Mouse (Mus musculus): ENCODE measurements around the gene Ifnar1. TPM values are rescaled to one million over a fixed set of nuclear protein-coding genes. Genes with fewer than 3 reads are reported as not detected.

Gene Ifnar1
- polyA plus RNA-seq, 1 experiment from 2014 or later: 19.2 TPM

GRCm38 (mm10) chr16:91513099-91513498, 28.1 kb downstream of the Ifnar1 start:
- H3K36me3 ChIP-seq (ENCODE audit: control insufficient read depth, insufficient read depth, low read length): no peaks in the 10 kb centered on the region
- WGBS: 89% methylated on average over 6 of the region's 6 CpGs
- H3K9me3 ChIP-seq (ENCODE audit: control insufficient read depth, low read length): no peaks in the 10 kb centered on the region
- H3K4me1 ChIP-seq (replicated peaks; ENCODE audit: control insufficient read depth, insufficient read depth): no peaks in the 10 kb centered on the region
- DNase-seq (ENCODE audit: low spot score) (no peak), ATAC-seq (ENCODE audit: low FRiP score, low TSS enrichment) (no peak)
- H3K4me2 ChIP-seq (replicated peaks; ENCODE audit: low read depth): no peak overlapping the region
- H3K27ac ChIP-seq (replicated peaks): no peak overlapping the region
- H3K9ac ChIP-seq (ENCODE audit: low read length): no peak overlapping the region
- no peak for TF ChIP-seq CTCF (IDR thresholded peaks at IDR 0.05; ENCODE audit: low read depth)
- TF ChIP-seq EP300 (optimal IDR thresholded peaks at IDR 0.05): no peak
- H3K4me3 ChIP-seq (ENCODE audit: low read depth, low read length): no peak overlapping the region
- H3K27me3 ChIP-seq (ENCODE audit: control insufficient read depth, insufficient read depth, low read length): no peaks in the 10 kb centered on the region

DNA sequence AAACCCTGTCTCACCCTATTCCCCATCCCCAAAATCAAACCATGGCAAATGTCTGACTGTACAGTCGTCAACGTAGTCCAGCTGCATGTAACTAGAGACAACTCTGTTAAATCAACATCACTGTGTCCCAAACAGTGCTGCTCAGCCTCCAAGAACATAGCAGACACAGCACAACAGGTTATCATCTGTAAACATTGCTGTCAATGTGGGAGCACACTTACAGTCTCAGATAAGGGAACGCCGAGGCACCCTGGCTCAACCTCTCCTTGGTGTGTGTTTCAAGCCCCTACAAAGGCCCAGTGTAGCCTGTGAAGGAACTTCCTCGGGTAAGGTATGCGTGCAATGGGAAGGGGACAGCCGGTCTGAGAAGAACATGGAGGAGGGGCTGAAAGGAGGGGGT, 32.0 kb downstream of the Ifnar1 start:
- Histone ChIP-seq H3K9ac (ENCODE audit: low read length) (no peak overlapping the region), H3K27ac (replicated peaks) (no peak overlapping the region), H3K4me2 (replicated peaks; ENCODE audit: low read depth) (no peak overlapping the region), H3K36me3 (ENCODE audit: control insufficient read depth, insufficient read depth, low read length) (no peaks in the 10 kb centered on the region), H3K9me3 (ENCODE audit: control insufficient read depth, low read length) (no peaks in the 10 kb centered on the region), H3K4me1 (replicated peaks; ENCODE audit: control insufficient read depth, insufficient read depth) (no peaks in the 10 kb centered on the region), H3K27me3 (ENCODE audit: control insufficient read depth, insufficient read depth, low read length) (no peaks in the 10 kb centered on the region), H3K4me3 (ENCODE audit: low read depth, low read length) (no peak overlapping the region)
- WGBS: 53% methylated on average over 7 of the region's 7 CpGs
- TF ChIP-seq CTCF (IDR thresholded peaks at IDR 0.05; ENCODE audit: low read depth) (no peak), EP300 (optimal IDR thresholded peaks at IDR 0.05) (no peak)
- ATAC-seq (ENCODE audit: low FRiP score, low TSS enrichment): no peak
- no peak for DNase-seq (ENCODE audit: low spot score)

DNA sequence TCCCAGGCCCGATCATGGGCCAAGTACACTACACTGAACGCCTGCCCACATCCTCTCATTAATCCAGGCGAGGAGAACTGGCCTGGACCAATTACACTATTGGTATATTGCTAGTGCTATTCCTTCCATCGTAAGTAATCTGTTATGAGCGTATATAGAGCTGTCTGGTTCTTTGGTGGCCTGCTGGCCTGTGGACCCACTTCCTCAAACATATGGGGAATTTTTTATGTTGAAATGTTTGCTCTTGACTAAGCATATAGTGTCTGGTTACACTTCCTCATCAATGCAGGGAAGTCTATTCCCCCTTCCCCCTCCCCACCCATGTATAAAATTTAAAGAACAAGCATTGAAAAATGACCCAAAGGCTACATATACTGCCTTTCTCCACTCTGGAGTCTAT, 37.0 kb downstream of the Ifnar1 start:
- H3K9me3 ChIP-seq (ENCODE audit: control insufficient read depth, low read length): no peaks in the 10 kb centered on the region
- ATAC-seq (ENCODE audit: low FRiP score, low TSS enrichment) (peak; percentile 68; the same call in 1 of the 2 replicates), DNase-seq (ENCODE audit: low spot score) (no peak)
- WGBS: 46% methylated on average over 5 of the region's 5 CpGs
- no peaks in the 10 kb centered on the region for H3K36me3 ChIP-seq (ENCODE audit: control insufficient read depth, insufficient read depth, low read length)
- no peak overlapping the region for H3K4me2 ChIP-seq (replicated peaks; ENCODE audit: low read depth)
- H3K4me3 ChIP-seq (ENCODE audit: low read depth, low read length): no peak overlapping the region
- H3K9ac ChIP-seq (ENCODE audit: low read length): no peak overlapping the region
- TF ChIP-seq CTCF (IDR thresholded peaks at IDR 0.05; ENCODE audit: low read depth) (no peak), EP300 (optimal IDR thresholded peaks at IDR 0.05) (no peak)
- H3K27ac ChIP-seq (replicated peaks): no peak overlapping the region
- no peaks in the 10 kb centered on the region for H3K27me3 ChIP-seq (ENCODE audit: control insufficient read depth, insufficient read depth, low read length)
- no peaks in the 10 kb centered on the region for H3K4me1 ChIP-seq (replicated peaks; ENCODE audit: control insufficient read depth, insufficient read depth)

DNA sequence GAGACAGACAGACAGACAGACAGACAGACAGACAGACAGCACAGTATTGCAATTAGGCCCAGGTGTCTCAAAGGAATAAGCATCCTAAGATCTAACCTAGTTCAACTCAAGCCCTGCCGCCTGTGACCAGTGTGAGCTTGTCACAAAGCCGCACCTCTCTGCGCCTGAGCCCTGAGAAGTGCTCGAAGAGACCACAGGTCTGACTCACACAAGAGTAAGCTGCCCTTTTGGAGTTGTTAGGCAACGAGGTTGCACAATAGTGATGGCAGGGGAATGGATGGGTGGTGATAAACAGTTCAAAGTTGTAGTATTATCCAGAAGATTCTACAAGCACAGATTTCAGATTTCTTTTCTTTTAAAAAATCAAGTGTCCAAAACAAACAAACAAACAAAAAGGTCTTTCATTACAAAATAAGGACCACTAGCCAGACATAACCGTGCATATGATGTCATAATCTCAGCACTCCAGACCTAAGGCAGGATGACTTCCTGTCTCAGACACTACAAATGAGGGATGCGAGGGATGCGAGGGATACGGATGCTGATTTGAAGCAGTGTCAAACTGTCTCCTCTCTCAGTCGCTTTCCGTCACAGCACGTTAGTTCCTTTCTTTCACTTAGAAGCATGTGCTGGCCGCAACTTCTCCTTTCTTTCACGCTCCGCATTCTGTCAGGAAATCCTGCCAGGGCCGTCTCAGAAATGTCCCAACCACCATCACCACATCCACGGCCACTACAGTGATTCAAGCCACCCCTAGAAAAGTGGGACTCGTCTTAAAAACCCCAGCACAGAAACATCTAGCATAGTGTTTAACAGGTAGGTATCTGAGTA, 37.7 kb downstream of the Ifnar1 start:
- no peak overlapping the region for H3K27ac ChIP-seq (replicated peaks)
- WGBS: 72% methylated on average over 18 of the region's 18 CpGs
- H3K9ac ChIP-seq (ENCODE audit: low read length): no peak overlapping the region
- DNase-seq (ENCODE audit: low spot score): peak; percentile 46
- no peaks in the 10 kb centered on the region for H3K36me3 ChIP-seq (ENCODE audit: control insufficient read depth, insufficient read depth, low read length)
- no peaks in the 10 kb centered on the region for H3K9me3 ChIP-seq (ENCODE audit: control insufficient read depth, low read length)
- H3K4me1 ChIP-seq (replicated peaks; ENCODE audit: control insufficient read depth, insufficient read depth): no peaks in the 10 kb centered on the region
- no peaks in the 10 kb centered on the region for H3K27me3 ChIP-seq (ENCODE audit: control insufficient read depth, insufficient read depth, low read length)
- no peak overlapping the region for H3K4me2 ChIP-seq (replicated peaks; ENCODE audit: low read depth)
- no peak overlapping the region for H3K4me3 ChIP-seq (ENCODE audit: low read depth, low read length)
- TF ChIP-seq EP300 (optimal IDR thresholded peaks at IDR 0.05) (no peak), CTCF (IDR thresholded peaks at IDR 0.05; ENCODE audit: low read depth) (no peak)
- ATAC-seq (ENCODE audit: low FRiP score, low TSS enrichment): peak; percentile 89

- no peak overlapping the region for H3K27ac ChIP-seq (replicated peaks)
Observed at GRCm38 (mm10) chr16:91524206-91524605, 39.2 kb downstream of the Ifnar1 start.

DNA sequence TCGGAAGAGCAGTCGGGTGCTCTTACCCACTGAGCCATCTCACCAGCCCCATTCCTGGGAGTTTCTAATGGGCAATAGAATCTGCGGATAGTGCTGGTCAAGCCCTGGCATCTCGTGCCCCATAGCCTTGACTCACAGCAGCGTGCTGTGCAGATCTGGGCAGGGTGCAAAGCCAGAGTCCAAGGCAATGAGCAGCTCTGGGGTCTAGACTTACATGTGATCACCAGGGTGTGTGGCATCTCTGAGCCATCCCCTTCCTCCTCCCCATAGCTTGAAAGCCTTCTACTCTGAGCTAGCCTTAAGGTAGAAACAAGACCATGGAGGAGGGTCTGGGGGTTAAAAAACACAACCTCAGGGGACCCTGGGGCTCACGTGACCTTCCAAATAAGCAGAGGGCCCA, 41.2 kb downstream of the Ifnar1 start:
- WGBS: 95% methylated on average over 6 of the region's 6 CpGs
- H3K9me3 ChIP-seq (ENCODE audit: control insufficient read depth, low read length): no peaks in the 10 kb centered on the region
- H3K9ac ChIP-seq (ENCODE audit: low read length): no peak overlapping the region
- no peaks in the 10 kb centered on the region for H3K4me1 ChIP-seq (replicated peaks; ENCODE audit: control insufficient read depth, insufficient read depth)
- DNase-seq (ENCODE audit: low spot score) (no peak), ATAC-seq (ENCODE audit: low FRiP score, low TSS enrichment) (no peak)
- no peaks in the 10 kb centered on the region for H3K27me3 ChIP-seq (ENCODE audit: control insufficient read depth, insufficient read depth, low read length)
- no peak overlapping the region for H3K4me2 ChIP-seq (replicated peaks; ENCODE audit: low read depth)
- H3K27ac ChIP-seq (replicated peaks): no peak overlapping the region
- TF ChIP-seq CTCF (IDR thresholded peaks at IDR 0.05; ENCODE audit: low read depth): no peak
- no peak overlapping the region for H3K4me3 ChIP-seq (ENCODE audit: low read depth, low read length)
- no peaks in the 10 kb centered on the region for H3K36me3 ChIP-seq (ENCODE audit: control insufficient read depth, insufficient read depth, low read length)

More at GRCm38 (mm10) chr16:91524206-91524605, 39.2 kb downstream of the Ifnar1 start:
- no peak overlapping the region for H3K9ac ChIP-seq (ENCODE audit: low read length)
- 75% methylated on average over 5 of the region's 5 CpGs for WGBS
- H3K36me3 ChIP-seq (ENCODE audit: control insufficient read depth, insufficient read depth, low read length): no peaks in the 10 kb centered on the region
- DNase-seq (ENCODE audit: low spot score) (no peak), ATAC-seq (ENCODE audit: low FRiP score, low TSS enrichment) (no peak)
- no peaks in the 10 kb centered on the region for H3K27me3 ChIP-seq (ENCODE audit: control insufficient read depth, insufficient read depth, low read length)
- TF ChIP-seq CTCF (IDR thresholded peaks at IDR 0.05; ENCODE audit: low read depth) (no peak), EP300 (optimal IDR thresholded peaks at IDR 0.05) (no peak)
- H3K4me1 ChIP-seq (replicated peaks; ENCODE audit: control insufficient read depth, insufficient read depth): no peaks in the 10 kb centered on the region
- no peaks in the 10 kb centered on the region for H3K9me3 ChIP-seq (ENCODE audit: control insufficient read depth, low read length)
- no peak overlapping the region for H3K4me3 ChIP-seq (ENCODE audit: low read depth, low read length)
- H3K4me2 ChIP-seq (replicated peaks; ENCODE audit: low read depth): no peak overlapping the region
